Mouse (Mus musculus) retina, embryonic 14.5 days (tissue): Measurements from ENCODE around the gene St3gal2.
A peak's percentile ranks its signal among the peaks of the same experiment; 100 is the strongest.
"Not testable (repeated sequence)": the region's sequence is repeated elsewhere in the genome, so short reads cannot be mapped to it uniquely, and the experiment has no call there.

ENCODE experiments used
- DNase-seq: peaks from one replicate; pipeline ENCODE4 v3.0.0-alpha.2; 2015; ENCODE audit warnings: low spot score

The St3gal2 gene

GRCm38 (mm10) chr8:110911576-110912570 lies 7.8 kb upstream of the St3gal2 start:
- DNase-seq: no peak

DNA sequence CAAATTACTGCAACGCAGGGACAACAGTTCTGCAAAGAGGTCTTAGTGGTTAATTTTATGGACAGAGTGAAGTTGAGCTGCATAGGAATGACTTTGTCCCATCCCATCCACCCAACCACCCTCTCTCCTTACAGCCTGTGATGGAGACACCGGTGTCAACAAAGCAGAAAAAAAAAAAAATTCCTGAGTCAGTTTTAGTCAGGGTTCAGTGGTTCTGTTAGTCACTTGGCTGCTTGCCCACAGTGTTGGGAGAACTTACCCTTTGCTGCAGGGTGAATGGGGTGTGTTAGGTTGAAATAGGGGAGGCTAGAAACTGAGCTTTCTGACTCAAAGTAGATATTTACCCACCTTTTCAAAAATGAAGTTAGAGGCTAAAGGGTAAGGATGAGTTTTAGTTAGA lies 2.3 kb upstream of the St3gal2 start:
- peak; percentile 17 for DNase-seq

DNA sequence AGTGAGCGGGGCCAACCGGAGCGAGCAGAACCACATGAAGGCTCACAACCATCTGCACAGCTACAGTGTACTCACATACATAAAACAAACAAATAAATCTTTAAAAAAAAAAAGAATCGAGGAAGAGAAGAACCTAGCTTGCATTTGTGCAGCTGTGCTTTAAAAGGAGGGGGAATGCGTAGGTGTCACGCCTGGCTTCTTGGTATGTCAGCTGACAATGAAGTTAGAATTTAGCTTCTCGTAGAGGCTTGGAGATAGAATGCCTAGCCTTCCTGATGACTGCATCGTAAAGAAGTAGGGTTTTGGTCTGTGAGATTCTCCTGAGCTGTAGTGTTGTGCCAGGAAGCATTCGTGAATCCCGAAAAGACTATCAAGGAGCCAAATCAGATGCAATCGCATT lies 1.7 kb upstream of the St3gal2 start:
- no peak for DNase-seq

- DNase-seq: no peak
These were observed 1.3 kb upstream of the St3gal2 start for GRCm38 (mm10) chr8:110918460-110918859.

- peak; percentile 50 for DNase-seq
These were observed 480 bp downstream of the St3gal2 start for GRCm38 (mm10) chr8:110920032-110920772.

DNA sequence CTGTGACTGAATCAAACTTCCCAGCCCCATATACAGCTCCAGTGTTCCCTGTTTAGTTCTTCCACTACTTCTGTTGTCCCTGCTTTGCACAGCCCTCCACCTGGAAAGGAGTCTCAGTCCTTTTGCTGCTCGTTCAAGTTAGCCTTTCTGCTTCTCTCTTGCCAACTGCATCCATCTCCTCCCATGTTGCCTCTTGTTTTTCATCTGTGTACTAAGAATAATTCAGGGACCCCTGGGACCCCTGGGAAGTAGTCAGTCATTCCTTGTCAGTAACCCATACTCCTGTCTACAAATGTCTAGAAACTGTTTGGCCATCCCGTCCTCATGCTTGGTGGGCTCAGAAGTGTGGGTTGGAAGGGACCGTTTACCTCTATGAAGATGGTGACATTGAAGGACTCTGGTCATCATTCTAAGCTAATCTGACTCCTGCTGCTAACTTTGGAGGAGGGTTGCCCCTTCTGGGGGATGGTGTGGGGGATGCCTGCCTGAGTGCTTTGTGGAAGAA lies 1.1 kb downstream of the St3gal2 start:
- peak; percentile 8 for DNase-seq

DNA sequence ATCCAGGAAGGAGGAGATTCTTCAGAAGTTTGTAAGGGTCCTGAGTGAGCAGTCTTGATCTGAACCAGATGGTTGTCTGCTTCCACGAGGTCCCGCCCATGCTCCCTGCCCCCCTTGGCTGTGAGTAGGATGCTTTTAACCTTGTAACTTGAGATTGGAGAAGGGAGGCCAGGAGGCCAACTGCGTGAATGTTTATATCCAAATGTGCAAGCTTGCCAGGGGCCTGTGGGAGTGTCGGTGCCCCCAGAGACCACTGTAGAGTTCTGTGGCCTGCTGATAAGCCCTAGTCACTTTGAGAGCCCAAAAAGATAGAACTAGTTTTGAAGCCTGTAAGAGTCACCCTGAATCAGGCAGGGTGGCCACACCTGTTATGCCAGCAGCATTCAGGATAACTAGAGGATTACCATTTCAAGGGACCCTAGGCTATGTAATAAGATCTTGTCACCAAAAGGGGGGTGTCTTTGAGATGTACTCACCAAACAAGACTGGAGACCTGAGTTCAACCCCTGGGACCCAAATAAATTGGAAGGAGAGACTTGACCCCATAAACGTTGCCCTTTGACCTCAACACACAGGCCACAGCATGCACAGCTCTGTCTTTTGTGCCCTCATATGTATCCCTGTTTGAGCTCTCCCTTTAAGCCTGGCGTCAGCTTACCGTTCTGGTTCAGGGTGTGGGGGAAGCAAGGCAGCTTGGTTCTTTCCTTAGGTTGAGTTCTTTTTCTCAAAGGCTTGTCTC lies 1.9 kb downstream of the St3gal2 start:
- DNase-seq: peak; percentile 10

DNA sequence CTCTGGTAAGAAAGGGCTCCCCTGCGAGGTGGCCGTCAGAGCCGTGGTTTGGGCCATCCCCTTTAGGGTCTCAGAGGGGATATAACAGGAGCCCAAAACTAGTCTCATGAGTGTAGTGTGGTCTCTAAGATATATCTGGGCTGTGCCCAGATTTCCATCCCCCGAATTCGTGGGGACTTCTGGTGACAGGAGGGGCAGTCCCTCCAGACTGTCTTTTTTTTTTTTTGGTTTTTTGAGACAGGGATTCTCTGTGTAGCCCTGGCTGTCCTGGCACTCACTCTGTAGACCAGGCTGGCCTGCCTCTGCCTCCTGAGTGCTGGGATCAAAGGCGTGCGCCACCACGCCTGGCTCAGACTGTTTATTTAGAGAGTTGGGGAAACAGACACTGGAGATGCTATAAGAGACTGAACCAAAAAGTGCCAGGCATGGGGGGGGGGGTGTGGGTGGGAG lies 6.0 kb downstream of the St3gal2 start:
- DNase-seq: no peak

DNA sequence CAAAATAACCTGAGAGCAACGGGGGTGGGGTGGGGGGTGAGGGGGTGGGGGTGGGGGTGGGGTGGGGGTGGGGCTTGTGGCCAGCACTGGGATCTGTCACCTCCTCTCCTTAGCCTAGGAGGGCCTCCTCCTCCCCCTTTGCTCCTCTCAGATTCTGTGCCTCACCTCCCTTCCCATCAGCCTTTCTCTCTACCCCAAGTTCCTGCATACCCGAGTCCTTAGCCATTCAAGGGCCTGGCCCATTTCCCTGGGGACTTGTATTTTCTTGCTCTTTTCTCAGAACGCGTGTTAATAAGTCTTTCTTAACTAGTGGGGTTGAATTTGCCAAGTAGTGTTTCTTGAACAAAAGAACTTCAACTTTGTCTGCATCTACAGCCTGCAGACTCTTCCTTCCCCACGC lies 7.0 kb downstream of the St3gal2 start:
- DNase-seq: no peak

- DNase-seq: no peak
These were observed 8.7 kb downstream of the St3gal2 start for GRCm38 (mm10) chr8:110928435-110928834.

- DNase-seq: no peak
These were observed 9.3 kb downstream of the St3gal2 start for GRCm38 (mm10) chr8:110929066-110929465.

DNA sequence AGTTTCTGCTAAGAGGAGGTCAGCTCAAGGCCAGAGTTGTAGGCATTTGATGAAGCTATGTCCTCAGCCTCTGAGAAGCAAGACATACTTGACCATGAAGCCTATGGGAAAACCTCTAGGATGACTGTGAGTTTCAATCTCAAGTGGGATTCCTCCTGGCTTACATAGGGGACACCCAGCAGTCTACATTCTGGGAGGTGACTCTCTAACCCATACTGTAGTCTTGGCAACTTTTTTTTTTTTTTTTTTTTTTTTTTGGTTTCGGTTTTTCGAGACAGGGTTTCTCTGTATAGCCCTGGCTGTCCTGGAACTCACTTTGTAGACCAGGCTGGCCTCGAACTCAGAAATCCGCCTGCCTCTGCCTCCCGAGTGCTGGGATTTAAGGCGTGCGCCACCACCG lies 9.9 kb downstream of the St3gal2 start:
- not testable (repeated sequence) for DNase-seq

- no peak for DNase-seq
These were observed 11.6 kb downstream of the St3gal2 start for GRCm38 (mm10) chr8:110931176-110931939.

DNA sequence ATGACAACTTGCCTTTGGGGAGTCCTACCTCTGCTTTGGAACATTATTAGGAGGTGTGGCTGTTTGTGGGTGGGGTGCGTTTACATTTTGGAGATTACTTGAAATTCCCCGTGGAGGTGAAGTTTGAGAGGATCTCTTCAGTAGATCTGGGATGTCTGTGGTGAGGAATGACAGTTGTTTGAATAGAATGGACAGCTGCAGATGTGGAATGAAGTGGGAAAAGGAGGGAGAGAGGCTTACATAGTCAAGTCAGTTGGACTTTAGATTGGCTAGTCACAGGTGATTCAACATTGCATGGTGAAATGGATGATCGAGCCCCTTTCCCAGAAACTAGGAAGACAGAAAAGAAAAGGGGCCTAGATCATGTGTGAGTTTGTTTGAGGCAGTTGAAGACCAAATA lies 12.7 kb downstream of the St3gal2 start:
- no peak for DNase-seq

DNA sequence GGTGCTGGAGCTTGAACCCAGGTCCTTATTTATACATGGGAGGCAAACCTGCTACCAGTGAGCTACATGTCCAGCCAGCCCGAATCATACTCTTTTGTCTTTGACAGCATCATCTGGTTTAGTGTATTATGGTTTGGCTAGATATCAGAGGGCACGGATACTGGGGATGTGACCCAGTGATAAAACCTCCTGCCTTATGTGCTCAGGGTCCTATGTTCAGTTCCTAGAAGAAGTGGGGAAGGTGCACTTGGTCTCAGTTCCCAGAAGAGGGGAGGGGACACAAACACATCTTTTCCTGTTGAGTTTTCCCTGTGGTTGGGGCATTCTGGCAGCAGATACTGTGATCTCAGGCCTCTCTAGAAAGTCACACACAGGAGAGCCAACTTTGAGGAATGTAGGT lies 13.6 kb downstream of the St3gal2 start:
- no peak for DNase-seq

DNA sequence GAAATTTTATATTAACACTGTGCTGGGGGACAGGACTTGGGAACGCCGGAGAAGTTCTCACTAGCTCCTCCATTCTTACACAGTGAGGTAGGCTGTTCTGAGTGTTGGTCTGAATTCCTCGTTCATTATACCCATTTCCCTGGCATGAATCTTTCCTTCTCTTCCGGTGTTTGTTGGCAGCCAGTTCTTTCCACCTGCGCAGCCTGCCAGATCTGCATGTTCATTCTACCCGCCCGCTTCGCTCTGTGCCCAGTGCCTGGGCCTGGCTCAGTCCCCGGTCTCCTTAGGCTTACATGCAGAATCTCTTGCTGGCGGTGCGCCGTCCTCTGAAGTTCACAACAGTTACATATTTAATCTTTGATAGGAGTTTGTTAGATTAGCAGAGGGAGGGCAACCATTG lies 16.5 kb downstream of the St3gal2 start:
- DNase-seq: no peak

DNA sequence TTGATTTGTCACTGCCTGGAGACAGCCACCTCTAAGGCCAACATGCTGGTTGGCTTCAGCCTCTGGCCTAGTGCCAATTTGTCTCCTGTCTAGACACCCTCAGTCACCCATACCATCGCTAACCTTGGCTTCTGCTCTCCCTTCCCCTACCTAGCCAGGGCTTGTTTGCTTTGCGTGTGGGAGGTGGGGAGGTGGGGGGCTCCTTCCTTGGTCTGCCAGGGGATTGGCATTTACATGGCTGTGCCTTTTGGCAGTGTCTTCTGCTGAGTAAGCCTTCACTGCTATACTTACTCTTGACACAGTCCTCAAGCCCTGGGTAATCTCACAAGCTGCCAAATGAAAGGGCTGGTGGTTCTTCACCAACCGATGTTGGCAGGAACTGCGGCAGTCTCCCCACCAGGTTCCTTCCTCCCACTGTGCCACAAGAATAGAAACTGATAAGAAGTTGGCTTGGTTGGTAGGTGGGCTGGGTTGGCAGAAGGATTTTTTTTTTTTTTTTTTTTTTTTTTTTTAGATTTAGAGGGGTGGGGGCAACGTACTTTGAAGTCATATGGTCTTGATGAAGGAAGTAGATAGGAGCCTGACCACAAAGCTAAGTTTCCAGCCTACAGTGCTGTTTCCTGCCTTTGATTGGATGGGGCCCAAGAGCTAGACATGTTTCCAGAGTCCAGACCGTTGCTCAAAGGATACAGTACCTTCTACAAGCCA lies 19.3 kb downstream of the St3gal2 start:
- DNase-seq: no peak

DNA sequence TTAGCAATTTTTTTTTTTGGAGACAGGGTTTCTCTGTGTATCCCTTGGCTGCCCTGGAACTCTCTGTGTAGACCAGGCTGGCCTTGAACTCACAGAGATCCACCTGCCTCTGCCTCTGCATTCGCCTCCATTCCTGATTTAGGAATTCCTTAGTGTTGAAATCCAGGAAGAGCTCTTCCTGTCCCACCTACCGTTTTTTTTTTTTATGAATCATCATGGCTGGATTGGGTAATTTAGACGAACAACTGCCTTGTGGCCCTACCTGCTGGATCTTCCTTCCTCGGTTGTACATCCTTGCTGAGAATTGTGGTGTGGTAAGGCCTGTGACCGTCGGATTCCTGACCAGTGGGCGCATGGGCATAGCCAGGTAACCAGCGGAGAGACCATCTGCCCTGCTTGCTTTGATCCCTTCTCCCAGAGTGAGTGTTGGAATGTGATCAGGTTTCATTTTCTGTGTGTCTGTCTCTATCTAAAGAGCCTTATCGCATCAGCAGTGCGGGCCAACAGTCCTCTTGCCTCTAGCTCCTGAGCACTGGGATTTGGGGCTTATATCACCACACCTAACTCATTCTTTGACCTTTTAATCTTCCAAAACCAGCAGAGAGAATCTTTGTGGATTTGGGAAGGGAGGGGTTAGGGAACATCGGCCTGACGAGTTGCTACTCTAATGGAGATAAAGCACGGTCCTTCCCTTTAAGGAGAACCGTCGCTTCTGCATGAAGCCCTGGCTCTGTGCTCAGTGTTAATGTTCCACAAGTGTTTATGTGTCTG lies 21.1 kb downstream of the St3gal2 start:
- DNase-seq: no peak

- peak; percentile 67 for DNase-seq
These were observed 21.8 kb downstream of the St3gal2 start for GRCm38 (mm10) chr8:110941453-110941948.
